Mouse (Mus musculus): Measurements from ENCODE around the gene Nfam1. TPM values are rescaled to one million over a fixed set of nuclear protein-coding genes. Genes with fewer than 3 reads are reported as not detected.
"Not testable (repeated sequence)": the region's sequence is repeated elsewhere in the genome, so short reads cannot be mapped to it uniquely, and the experiment has no call there.

Gene Nfam1
- polyA plus RNA-seq, 1 experiment from 2014 or later, result 2.9 TPM

GRCm38 (mm10) chr15:83045565-83045964 lies 12.5 kb upstream of the Nfam1 start:
- ATAC-seq (ENCODE audit: low FRiP score, low TSS enrichment); H3K27ac ChIP-seq (replicated peaks; ENCODE audit: low read depth, low read length); H3K9me3 ChIP-seq (ENCODE audit: control insufficient read depth, low read length); H3K27me3 ChIP-seq (ENCODE audit: control insufficient read depth, insufficient read depth, low read length); H3K36me3 ChIP-seq (ENCODE audit: control insufficient read depth, insufficient read depth, low read length); DNase-seq; H3K4me2 ChIP-seq (ENCODE audit: low read length); H3K9ac ChIP-seq (replicated peaks; ENCODE audit: low read length); H3K4me3 ChIP-seq (replicated peaks; ENCODE audit: low read depth, low read length): not testable (repeated sequence)
- WGBS, result 92% methylated on average over 5 of the region's 5 CpGs
- peaks cover 17% of the 10 kb centered on the region for H3K4me1 ChIP-seq (ENCODE audit: control insufficient read depth, insufficient read depth, low read length)

- 0 out of 2 replicates have a peak overlapping the region, but pooled peaks have one; percentile 8 for H3K4me3 ChIP-seq (replicated peaks; ENCODE audit: low read depth, low read length)
- ATAC-seq (ENCODE audit: low FRiP score, low TSS enrichment) (0 out of 2 replicates have a peak, but pooled peaks have one; percentile 9), DNase-seq (no peak)
- peak overlapping the region; percentile 42 for H3K9ac ChIP-seq (replicated peaks; ENCODE audit: low read length)
- no peaks in the 10 kb centered on the region; the same call in 1 of the 2 replicates for H3K27me3 ChIP-seq (ENCODE audit: control insufficient read depth, insufficient read depth, low read length)
- WGBS, result 62% methylated on average over 22 of the region's 22 CpGs
- peaks cover 21% of the 10 kb centered on the region for H3K4me1 ChIP-seq (ENCODE audit: control insufficient read depth, insufficient read depth, low read length)
- H3K36me3 ChIP-seq (ENCODE audit: control insufficient read depth, insufficient read depth, low read length), result no peaks in the 10 kb centered on the region
- H3K27ac ChIP-seq (replicated peaks; ENCODE audit: low read depth, low read length), result peak overlapping the region; percentile 87
- peak overlapping the region; percentile 54 for H3K4me2 ChIP-seq (ENCODE audit: low read length)
- no peaks in the 10 kb centered on the region for H3K9me3 ChIP-seq (ENCODE audit: control insufficient read depth, low read length)
Observed at GRCm38 (mm10) chr15:83043362-83043708, 10.2 kb upstream of the Nfam1 start.

- ATAC-seq (ENCODE audit: low FRiP score, low TSS enrichment) (peak; percentile 62; the same call in 1 of the 2 replicates), DNase-seq (peak; percentile 84)
- under 1% methylated on average over 6 of the region's 6 CpGs for WGBS
- Histone ChIP-seq H3K27me3 (ENCODE audit: control insufficient read depth, insufficient read depth, low read length) (no peaks in the 10 kb centered on the region; the same call in 1 of the 2 replicates), H3K4me2 (ENCODE audit: low read length) (peak overlapping the region; percentile 54), H3K9ac (replicated peaks; ENCODE audit: low read length) (peak overlapping the region; percentile 42), H3K4me1 (ENCODE audit: control insufficient read depth, insufficient read depth, low read length) (peaks cover 25% of the 10 kb centered on the region), H3K27ac (replicated peaks; ENCODE audit: low read depth, low read length) (peak overlapping the region; percentile 87), H3K4me3 (replicated peaks; ENCODE audit: low read depth, low read length) (0 out of 2 replicates have a peak overlapping the region, but pooled peaks have one; percentile 8), H3K9me3 (ENCODE audit: control insufficient read depth, low read length) (no peaks in the 10 kb centered on the region), H3K36me3 (ENCODE audit: control insufficient read depth, insufficient read depth, low read length) (no peaks in the 10 kb centered on the region)
Observed at GRCm38 (mm10) chr15:83042655-83043361, 9.7 kb upstream of the Nfam1 start.

GRCm38 (mm10) chr15:83040156-83040555 lies 7.0 kb upstream of the Nfam1 start:
- no peaks in the 10 kb centered on the region; the same call in 1 of the 2 replicates for H3K27me3 ChIP-seq (ENCODE audit: control insufficient read depth, insufficient read depth, low read length)
- H3K9me3 ChIP-seq (ENCODE audit: control insufficient read depth, low read length), result no peaks in the 10 kb centered on the region
- ATAC-seq (ENCODE audit: low FRiP score, low TSS enrichment) (no peak), DNase-seq (peak; percentile 46)
- WGBS, result 43% methylated on average over 2 of the region's 2 CpGs
- no peak overlapping the region for H3K27ac ChIP-seq (replicated peaks; ENCODE audit: low read depth, low read length)
- no peak overlapping the region; the same call in 1 of the 2 replicates for H3K9ac ChIP-seq (replicated peaks; ENCODE audit: low read length)
- H3K4me1 ChIP-seq (ENCODE audit: control insufficient read depth, insufficient read depth, low read length), result peaks cover 30% of the 10 kb centered on the region
- H3K4me2 ChIP-seq (ENCODE audit: low read length), result no peak overlapping the region
- H3K4me3 ChIP-seq (replicated peaks; ENCODE audit: low read depth, low read length), result no peak overlapping the region
- H3K36me3 ChIP-seq (ENCODE audit: control insufficient read depth, insufficient read depth, low read length), result no peaks in the 10 kb centered on the region

GRCm38 (mm10) chr15:83038812-83039211 lies 5.7 kb upstream of the Nfam1 start:
- no peak for ATAC-seq (ENCODE audit: low FRiP score, low TSS enrichment)
- Histone ChIP-seq H3K4me2 (ENCODE audit: low read length) (no peak overlapping the region), H3K4me1 (ENCODE audit: control insufficient read depth, insufficient read depth, low read length) (peaks cover 41% of the 10 kb centered on the region), H3K9ac (replicated peaks; ENCODE audit: low read length) (no peak overlapping the region), H3K27me3 (ENCODE audit: control insufficient read depth, insufficient read depth, low read length) (no peaks in the 10 kb centered on the region; the same call in 1 of the 2 replicates), H3K9me3 (ENCODE audit: control insufficient read depth, low read length) (no peaks in the 10 kb centered on the region), H3K36me3 (ENCODE audit: control insufficient read depth, insufficient read depth, low read length) (no peaks in the 10 kb centered on the region), H3K4me3 (replicated peaks; ENCODE audit: low read depth, low read length) (no peak overlapping the region), H3K27ac (replicated peaks; ENCODE audit: low read depth, low read length) (no peak overlapping the region)
- no peak for DNase-seq
- 65% methylated on average over 3 of the region's 3 CpGs for WGBS

- Histone ChIP-seq H3K27ac (replicated peaks; ENCODE audit: low read depth, low read length) (no peak overlapping the region), H3K27me3 (ENCODE audit: control insufficient read depth, insufficient read depth, low read length) (no peaks in the 10 kb centered on the region; the same call in 1 of the 2 replicates), H3K4me1 (ENCODE audit: control insufficient read depth, insufficient read depth, low read length) (peaks cover 43% of the 10 kb centered on the region), H3K4me2 (ENCODE audit: low read length) (no peak overlapping the region), H3K9me3 (ENCODE audit: control insufficient read depth, low read length) (no peaks in the 10 kb centered on the region), H3K4me3 (replicated peaks; ENCODE audit: low read depth, low read length) (no peak overlapping the region), H3K9ac (replicated peaks; ENCODE audit: low read length) (no peak overlapping the region), H3K36me3 (ENCODE audit: control insufficient read depth, insufficient read depth, low read length) (no peaks in the 10 kb centered on the region)
- WGBS, result 1% methylated on average over 8 of the region's 8 CpGs
- no peak for ATAC-seq (ENCODE audit: low FRiP score, low TSS enrichment)
- peak; percentile 92 for DNase-seq
Observed at GRCm38 (mm10) chr15:83037755-83038483, 4.8 kb upstream of the Nfam1 start.

GRCm38 (mm10) chr15:83036900-83037519 lies 3.9 kb upstream of the Nfam1 start:
- 80% methylated on average over 14 of the region's 14 CpGs for WGBS
- no peak for ATAC-seq (ENCODE audit: low FRiP score, low TSS enrichment)
- Histone ChIP-seq H3K4me3 (replicated peaks; ENCODE audit: low read depth, low read length) (no peak overlapping the region), H3K27me3 (ENCODE audit: control insufficient read depth, insufficient read depth, low read length) (no peaks in the 10 kb centered on the region; the same call in 1 of the 2 replicates), H3K27ac (replicated peaks; ENCODE audit: low read depth, low read length) (no peak overlapping the region), H3K36me3 (ENCODE audit: control insufficient read depth, insufficient read depth, low read length) (no peaks in the 10 kb centered on the region), H3K4me2 (ENCODE audit: low read length) (no peak overlapping the region), H3K9me3 (ENCODE audit: control insufficient read depth, low read length) (no peaks in the 10 kb centered on the region), H3K9ac (replicated peaks; ENCODE audit: low read length) (no peak overlapping the region), H3K4me1 (ENCODE audit: control insufficient read depth, insufficient read depth, low read length) (peaks cover 44% of the 10 kb centered on the region)
- DNase-seq, result peak; percentile 67

- peaks cover 44% of the 10 kb centered on the region for H3K4me1 ChIP-seq (ENCODE audit: control insufficient read depth, insufficient read depth, low read length)
- WGBS, result 60% methylated on average over 7 of the region's 7 CpGs
Observed at GRCm38 (mm10) chr15:83036089-83036488, 3.0 kb upstream of the Nfam1 start.

More at GRCm38 (mm10) chr15:83036089-83036488, 3.0 kb upstream of the Nfam1 start:
- Histone ChIP-seq H3K9me3 (ENCODE audit: control insufficient read depth, low read length) (no peaks in the 10 kb centered on the region), H3K4me2 (ENCODE audit: low read length) (no peak overlapping the region), H3K4me3 (replicated peaks; ENCODE audit: low read depth, low read length) (no peak overlapping the region), H3K36me3 (ENCODE audit: control insufficient read depth, insufficient read depth, low read length) (no peaks in the 10 kb centered on the region), H3K27ac (replicated peaks; ENCODE audit: low read depth, low read length) (no peak overlapping the region), H3K9ac (replicated peaks; ENCODE audit: low read length) (no peak overlapping the region), H3K27me3 (ENCODE audit: control insufficient read depth, insufficient read depth, low read length) (no peaks in the 10 kb centered on the region)
- ATAC-seq (ENCODE audit: low FRiP score, low TSS enrichment) (no peak), DNase-seq (no peak)

Measured in midbrain, embryonic 14.5 days (tissue).